Comparison of ENCODE assay signal across 8 mouse cellular contexts in genomic region chr5:111891261-111891693, GRCm38 (mm10).
DNase-seq lines count a peak whose midpoint lies in the region; ATAC-seq and TF ChIP-seq lines count a peak whose summit lies in the region.

No protein-coding gene starts in this region.

- H3K27ac ChIP-seq in liver, adult 2 months (replicated peaks; ENCODE audit: insufficient read depth, low read depth, low read length) = 0 out of 2 replicates have a peak overlapping the region, but pooled peaks have one; percentile 17
- no peak overlapping the region for H3K27ac ChIP-seq in liver, postnatal 0 days (ENCODE audit: low read depth)
- H3K27ac ChIP-seq in kidney, embryonic 16.5 days (ENCODE audit: low read length) = peak overlapping the region; percentile 78
- H3K27ac ChIP-seq in neural tube, embryonic 15.5 days (replicated peaks) = peak overlapping the region; percentile 18
- no peak overlapping the region for H3K27ac ChIP-seq in midbrain, embryonic 14.5 days (replicated peaks; ENCODE audit: low read depth, low read length)

- no peak for TF ChIP-seq POLR2A in liver, adult 2 months (IDR thresholded peaks at IDR 0.05; ENCODE audit: extremely low read depth, insufficient read depth, low read length)

- no peaks in the 10 kb centered on the region for H3K9me3 ChIP-seq in liver, postnatal 0 days (ENCODE audit: low read length)
- H3K9me3 ChIP-seq in kidney, embryonic 16.5 days (ENCODE audit: low read length) = no peaks in the 10 kb centered on the region
- no peaks in the 10 kb centered on the region for H3K9me3 ChIP-seq in neural tube, embryonic 15.5 days (replicated peaks)
- H3K9me3 ChIP-seq in midbrain, embryonic 14.5 days (ENCODE audit: control insufficient read depth, low read length) = no peaks in the 10 kb centered on the region

- no peaks in the 10 kb centered on the region for H3K79me2 ChIP-seq in liver, adult 2 months (ENCODE audit: control insufficient read depth, insufficient read depth, low read length)

- no peaks in the 10 kb centered on the region for H3K36me3 ChIP-seq in liver, adult 2 months (ENCODE audit: control insufficient read depth, insufficient read depth, low read length)
- no peaks in the 10 kb centered on the region for H3K36me3 ChIP-seq in liver, postnatal 0 days (replicated peaks; ENCODE audit: insufficient read depth, low read length)
- no peaks in the 10 kb centered on the region for H3K36me3 ChIP-seq in kidney, embryonic 16.5 days (ENCODE audit: insufficient read depth, low read length)
- no peaks in the 10 kb centered on the region for H3K36me3 ChIP-seq in neural tube, embryonic 15.5 days
- no peaks in the 10 kb centered on the region for H3K36me3 ChIP-seq in midbrain, embryonic 14.5 days (ENCODE audit: control insufficient read depth, insufficient read depth, low read length)

- WGBS in liver, adult 2 months = 70% methylated on average over 8 of the region's 8 CpGs
- 66% methylated on average over 8 of the region's 8 CpGs for WGBS in liver, postnatal 0 days (ENCODE audit: insufficient replicate concordance)
- WGBS in kidney, embryonic 16.5 days = 64% methylated on average over 8 of the region's 8 CpGs
- WGBS in neural tube, embryonic 15.5 days = 73% methylated on average over 8 of the region's 8 CpGs
- 62% methylated on average over 8 of the region's 8 CpGs for WGBS in midbrain, embryonic 14.5 days

- H3K4me2 ChIP-seq in liver, postnatal 0 days (ENCODE audit: low read depth, low read length) = no peak overlapping the region
- H3K4me2 ChIP-seq in kidney, embryonic 16.5 days (replicated peaks; ENCODE audit: low read depth, low read length) = no peak overlapping the region
- H3K4me2 ChIP-seq in neural tube, embryonic 15.5 days = no peak overlapping the region
- H3K4me2 ChIP-seq in midbrain, embryonic 14.5 days (ENCODE audit: low read length) = no peak overlapping the region

- no peak overlapping the region for H3K4me3 ChIP-seq in liver, adult 2 months (ENCODE audit: insufficient read depth, low read depth, low read length)
- H3K4me3 ChIP-seq in liver, postnatal 0 days (ENCODE audit: low read depth, low read length) = no peak overlapping the region
- no peak overlapping the region for H3K4me3 ChIP-seq in kidney, embryonic 16.5 days (ENCODE audit: low read length)
- H3K4me3 ChIP-seq in neural tube, embryonic 15.5 days (replicated peaks) = no peak overlapping the region
- H3K4me3 ChIP-seq in midbrain, embryonic 14.5 days (replicated peaks; ENCODE audit: low read depth, low read length) = no peak overlapping the region

- peak; percentile 3 for DNase-seq in liver, adult 2 months (ENCODE audit: extremely low read depth, low read depth, low spot score)
- no peak for DNase-seq in liver, postnatal 0 days
- DNase-seq in gastrocnemius, adult 18-20 months (ENCODE audit: low spot score) = peak; percentile 59
- no peak for DNase-seq in frontal cortex, postnatal 14 days (ENCODE audit: low spot score in 2 of 2)
- no peak for DNase-seq in midbrain, embryonic 14.5 days
- no peak for DNase-seq in frontal cortex, postnatal 25 days (ENCODE audit: low spot score in 2 of 2)

- H3K4me1 ChIP-seq in liver, adult 2 months (ENCODE audit: control insufficient read depth, insufficient read depth, low read length) = no peaks in the 10 kb centered on the region
- no peaks in the 10 kb centered on the region for H3K4me1 ChIP-seq in liver, postnatal 0 days (ENCODE audit: insufficient read depth)
- H3K4me1 ChIP-seq in kidney, embryonic 16.5 days (ENCODE audit: insufficient read depth, low read length) = peaks cover 29% of the 10 kb centered on the region
- H3K4me1 ChIP-seq in neural tube, embryonic 15.5 days = peaks cover 37% of the 10 kb centered on the region
- H3K4me1 ChIP-seq in midbrain, embryonic 14.5 days (ENCODE audit: control insufficient read depth, insufficient read depth, low read length) = peaks cover 20% of the 10 kb centered on the region

- ATAC-seq in liver, postnatal 0 days = no peak
- peak; percentile 17; the same call in 1 of the 2 replicates for ATAC-seq in kidney, embryonic 16.5 days (ENCODE audit: low FRiP score, low TSS enrichment)
- no peak for ATAC-seq in neural tube, embryonic 15.5 days (ENCODE audit: low FRiP score)
- ATAC-seq in midbrain, embryonic 14.5 days (ENCODE audit: low FRiP score, low TSS enrichment) = no peak

- H3K27me3 ChIP-seq in liver, adult 2 months (ENCODE audit: control insufficient read depth, insufficient read depth, low read length) = no peaks in the 10 kb centered on the region
- H3K27me3 ChIP-seq in liver, postnatal 0 days (ENCODE audit: insufficient read depth, low read length) = no peaks in the 10 kb centered on the region; the same call in 1 of the 2 replicates
- H3K27me3 ChIP-seq in kidney, embryonic 16.5 days (ENCODE audit: insufficient read depth, low read length) = peaks cover 35% of the 10 kb centered on the region
- H3K27me3 ChIP-seq in neural tube, embryonic 15.5 days (replicated peaks) = peaks cover 20% of the 10 kb centered on the region
- no peaks in the 10 kb centered on the region for H3K27me3 ChIP-seq in midbrain, embryonic 14.5 days (ENCODE audit: control insufficient read depth, insufficient read depth, low read length)

- no peak for TF ChIP-seq CTCF in liver, adult 2 months (IDR thresholded peaks at IDR 0.05; ENCODE audit: low read depth, low read length)
- no peak for TF ChIP-seq CTCF in liver, postnatal 0 days (IDR thresholded peaks at IDR 0.05; ENCODE audit: low read depth)

- no peak for TF ChIP-seq EP300 in liver, postnatal 0 days (IDR thresholded peaks at IDR 0.05; ENCODE audit: low read depth)

- H3K9ac ChIP-seq in liver, adult 2 months (ENCODE audit: low read depth, low read length) = no peak overlapping the region
- no peak overlapping the region for H3K9ac ChIP-seq in liver, postnatal 0 days (replicated peaks)
- H3K9ac ChIP-seq in kidney, embryonic 16.5 days (replicated peaks; ENCODE audit: low read length) = no peak overlapping the region
- no peak overlapping the region for H3K9ac ChIP-seq in neural tube, embryonic 15.5 days (replicated peaks)
- no peak overlapping the region for H3K9ac ChIP-seq in midbrain, embryonic 14.5 days (replicated peaks; ENCODE audit: low read length)

Comparison
In these comparisons a context has a peak if more than half of its experiments do, and no peak if none do; other contexts are left out.
1. DNase-seq: peak in liver, adult 2 months (single experiment) and gastrocnemius, adult 18-20 months (single experiment); none in liver, postnatal 0 days (single experiment), frontal cortex, postnatal 14 days (0 of 2), midbrain, embryonic 14.5 days (single experiment) and frontal cortex, postnatal 25 days (0 of 2).
2. H3K27ac ChIP-seq: peak in liver, adult 2 months (single experiment), kidney, embryonic 16.5 days (single experiment) and neural tube, embryonic 15.5 days (single experiment); none in liver, postnatal 0 days (single experiment) and midbrain, embryonic 14.5 days (single experiment).